Mouse (Mus musculus): ENCODE data around the gene Jade2. TPM values are rescaled to one million over a fixed set of nuclear protein-coding genes. Genes with fewer than 3 reads are reported as not detected.
A peak's percentile ranks its signal among the peaks of the same experiment; 100 is the strongest.

Jade2 gene
- 1.7 and 3.8 TPM in 2 replicates for total RNA-seq (2015; ENCODE audit: low replicate concordance)
- 2.4 and 2.6 TPM in 2 replicates for total RNA-seq (2017; ENCODE audit: low replicate concordance)

- ATAC-seq (replicated peaks; ENCODE audit: low FRiP score, poor library complexity, severe bottlenecking) = no peak
Observed at GRCm38 (mm10) chr11:51857081-51857671, at the start of gene Jade2. TSS of gene Jade2 (minus strand) at chr11:51857653.

- no peak for ATAC-seq (replicated peaks; ENCODE audit: low FRiP score, poor library complexity, severe bottlenecking)
Observed at GRCm38 (mm10) chr11:51904224-51904623, 46.8 kb upstream of the Jade2 start.

- no peak for ATAC-seq (replicated peaks; ENCODE audit: low FRiP score, poor library complexity, severe bottlenecking)
Observed at GRCm38 (mm10) chr11:51899691-51900090, 42.2 kb upstream of the Jade2 start.

DNA sequence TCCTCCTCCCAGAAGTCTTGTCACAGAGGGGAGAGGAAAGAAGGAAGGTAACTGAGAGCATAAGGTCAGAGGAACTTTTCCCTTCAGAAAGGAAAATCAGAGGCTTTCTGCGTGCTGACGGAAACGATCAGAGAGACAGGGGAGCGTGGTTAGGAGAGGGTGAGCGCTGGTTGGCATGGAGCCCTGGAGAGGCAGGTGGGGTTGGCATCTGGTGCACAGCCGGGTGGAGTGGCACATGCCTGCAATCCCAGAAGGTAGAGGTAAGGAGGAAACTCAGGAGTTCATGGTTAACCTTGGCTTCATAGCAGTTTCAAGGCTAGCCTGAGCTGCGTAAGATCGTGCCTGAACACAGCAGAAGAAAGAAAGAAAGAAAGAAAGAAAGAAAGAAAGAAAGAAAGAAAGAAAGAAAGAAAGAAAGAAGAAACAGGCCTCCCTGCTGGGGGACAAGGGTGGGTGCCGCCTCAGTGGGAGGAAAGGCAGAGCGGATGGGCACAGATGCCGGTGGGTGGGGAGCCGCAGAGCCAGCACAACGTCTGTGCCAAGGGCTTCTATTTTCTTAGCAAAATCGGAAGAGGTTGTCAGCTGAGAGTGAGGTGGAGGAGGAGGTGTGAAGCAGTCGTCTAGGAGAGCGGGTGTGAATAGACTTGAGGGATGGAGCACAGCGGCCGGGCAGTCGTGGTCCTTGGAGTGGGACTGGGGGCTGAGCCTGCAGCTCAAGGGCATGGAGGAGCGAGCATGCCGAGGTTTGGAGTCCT is 41.0 kb upstream of the Jade2 start:
- no peak for ATAC-seq (replicated peaks; ENCODE audit: low FRiP score, poor library complexity, severe bottlenecking)

DNA sequence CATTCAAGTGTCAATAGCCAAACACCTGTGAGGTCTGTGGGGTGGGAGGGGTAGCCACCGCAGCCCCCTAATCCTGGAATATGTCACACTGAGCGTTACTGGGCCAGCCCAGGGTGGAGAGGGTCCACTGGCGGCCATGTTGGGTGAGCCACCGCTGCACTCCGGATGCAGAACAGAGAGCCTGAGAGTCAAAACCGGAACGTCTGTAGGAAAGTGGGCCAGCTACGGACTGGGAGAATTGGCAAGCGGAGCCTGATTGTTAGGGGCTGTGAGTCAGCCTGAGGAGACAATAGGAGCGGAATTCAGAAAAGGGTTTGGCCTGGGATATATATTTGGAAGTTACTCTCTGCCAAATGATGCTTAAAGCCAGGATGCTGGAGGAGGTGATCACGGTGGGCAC is 39.9 kb upstream of the Jade2 start:
- no peak for ATAC-seq (replicated peaks; ENCODE audit: low FRiP score, poor library complexity, severe bottlenecking)

DNA sequence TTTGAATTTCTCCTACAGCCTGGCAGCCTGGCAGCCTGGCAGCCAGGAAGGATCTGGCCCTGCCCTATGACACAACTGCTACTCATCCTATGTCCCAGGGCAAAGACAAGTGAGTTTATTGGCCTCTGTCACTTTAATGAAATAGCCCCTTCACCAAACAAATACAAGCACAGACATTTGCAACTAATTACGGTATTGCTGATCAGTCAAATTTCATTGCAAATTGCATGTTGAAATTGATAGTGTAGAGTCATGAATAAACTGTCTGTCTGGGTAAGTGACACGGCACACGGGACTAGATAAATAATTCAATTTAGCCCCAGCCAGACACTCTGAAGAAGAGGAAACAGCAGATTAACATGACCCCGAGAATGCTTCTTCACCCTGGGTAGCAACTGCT is 38.6 kb upstream of the Jade2 start:
- no peak for ATAC-seq (replicated peaks; ENCODE audit: low FRiP score, poor library complexity, severe bottlenecking)

- no peak for ATAC-seq (replicated peaks; ENCODE audit: low FRiP score, poor library complexity, severe bottlenecking)
Observed at GRCm38 (mm10) chr11:51885681-51886080, 28.2 kb upstream of the Jade2 start.

DNA sequence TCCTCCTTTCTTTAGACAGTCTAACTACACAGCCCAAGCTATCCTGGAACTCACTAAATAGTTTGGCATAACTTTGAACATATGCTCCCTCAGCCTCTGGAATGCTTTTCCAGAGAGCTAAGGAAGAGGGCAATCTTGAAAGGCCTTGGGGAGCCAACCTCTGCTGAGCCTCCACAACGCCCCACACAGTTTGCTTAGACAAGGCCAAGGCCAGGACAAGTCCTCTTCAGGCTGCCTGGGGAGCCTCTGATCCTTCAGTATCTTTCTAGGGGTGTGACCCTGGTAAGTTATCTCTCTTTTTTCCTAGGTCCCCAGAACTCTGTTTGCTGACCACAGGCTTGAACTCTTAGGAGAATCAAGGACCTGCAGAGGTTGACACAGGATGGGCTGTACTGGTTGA is 26.6 kb upstream of the Jade2 start:
- ATAC-seq (replicated peaks; ENCODE audit: low FRiP score, poor library complexity, severe bottlenecking) = no peak

DNA sequence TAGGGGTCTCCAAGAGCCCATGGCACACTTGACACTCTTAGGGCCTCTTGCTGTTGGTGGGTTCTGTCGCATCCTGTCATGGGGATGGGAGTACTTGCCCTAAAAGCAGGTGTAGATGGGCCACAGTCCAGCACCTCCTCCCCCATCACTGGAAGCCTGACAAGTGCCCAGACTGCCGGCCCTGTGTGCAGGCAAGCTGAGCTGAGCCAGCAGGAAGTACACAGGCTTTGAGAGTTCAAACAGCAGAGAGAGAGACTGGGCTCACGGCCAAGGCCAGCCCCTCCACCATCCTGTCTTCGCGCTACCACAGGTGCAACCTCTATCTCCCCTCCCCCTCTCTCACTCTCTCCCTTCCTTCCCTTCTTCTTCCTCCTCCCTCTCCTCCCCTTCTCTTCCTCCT is 26.2 kb upstream of the Jade2 start:
- no peak for ATAC-seq (replicated peaks; ENCODE audit: low FRiP score, poor library complexity, severe bottlenecking)

DNA sequence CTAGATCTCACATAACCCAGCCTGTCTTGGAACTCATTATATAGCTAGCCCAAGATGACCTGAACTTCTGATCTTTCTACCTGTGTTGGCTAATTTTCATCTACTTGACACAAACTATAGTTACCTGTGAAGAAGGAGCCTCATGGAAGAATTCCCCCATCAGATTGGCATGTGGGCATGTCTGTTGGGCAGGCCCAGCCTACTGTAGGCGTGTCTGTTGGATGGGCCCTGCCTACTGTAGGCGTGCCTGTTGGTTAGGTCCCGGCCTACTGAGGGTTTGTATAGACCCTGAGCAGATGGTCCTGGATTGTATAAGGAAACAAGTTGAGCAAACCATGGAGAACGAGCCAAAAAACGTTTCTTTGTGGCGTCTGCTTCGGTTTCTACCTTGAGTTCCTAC is 24.3 kb upstream of the Jade2 start:
- no peak for ATAC-seq (replicated peaks; ENCODE audit: low FRiP score, poor library complexity, severe bottlenecking)

DNA sequence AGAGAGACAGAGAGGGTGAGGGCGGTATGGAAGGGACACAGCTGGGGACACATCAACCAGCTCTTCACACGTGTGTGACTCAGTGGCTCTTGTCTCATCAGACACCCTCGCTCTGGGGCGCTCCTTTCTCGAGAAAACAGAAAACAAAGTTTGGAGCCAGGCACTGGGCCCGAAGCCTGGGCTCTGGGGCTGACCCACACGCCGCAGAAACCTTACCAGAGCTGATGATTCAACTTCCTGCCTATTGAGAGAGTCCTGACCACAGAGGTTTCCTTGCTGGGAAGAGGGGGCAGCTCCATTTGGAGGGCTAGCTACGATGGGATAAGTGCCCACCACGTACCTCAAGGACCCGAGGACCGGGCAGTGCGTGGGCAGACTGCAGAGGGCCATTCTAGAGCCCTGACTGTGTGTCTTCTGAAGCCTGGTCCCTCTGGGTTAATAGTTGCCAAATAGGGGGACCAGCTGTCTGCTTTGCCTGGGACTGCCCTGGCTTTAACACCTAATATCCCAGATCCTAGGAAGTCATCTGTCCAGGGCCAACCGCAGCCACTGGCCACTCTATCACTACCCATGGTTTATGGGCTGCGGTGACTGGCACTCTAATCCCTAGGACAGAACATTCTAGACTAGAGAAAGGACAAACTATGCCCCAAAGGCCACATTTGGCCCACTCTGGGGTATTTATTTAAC is 23.7 kb upstream of the Jade2 start:
- no peak for ATAC-seq (replicated peaks; ENCODE audit: low FRiP score, poor library complexity, severe bottlenecking)

DNA sequence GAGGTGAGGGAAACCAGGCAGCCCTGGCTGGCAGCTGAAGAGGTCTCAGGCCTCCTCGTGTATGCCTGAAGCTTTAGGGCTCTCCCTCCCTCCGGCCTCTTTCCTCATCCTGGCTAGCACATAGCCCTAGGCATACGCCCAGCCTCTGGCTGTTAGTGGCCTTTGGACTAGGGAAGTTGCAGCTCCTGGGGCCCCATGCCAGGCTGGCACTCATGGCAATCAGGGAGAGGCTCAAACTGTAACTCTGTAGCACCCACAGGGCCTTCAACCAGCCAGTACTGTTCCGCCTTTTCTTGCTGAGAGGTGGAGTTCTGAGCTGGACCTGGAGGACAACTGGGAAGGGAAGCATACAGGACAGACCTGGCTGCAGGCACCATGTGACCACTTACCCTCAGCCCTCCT is 19.5 kb upstream of the Jade2 start:
- ATAC-seq (replicated peaks; ENCODE audit: low FRiP score, poor library complexity, severe bottlenecking) = no peak

- no peak for ATAC-seq (replicated peaks; ENCODE audit: low FRiP score, poor library complexity, severe bottlenecking)
Observed at GRCm38 (mm10) chr11:51875792-51876195, 18.3 kb upstream of the Jade2 start.

- no peak for ATAC-seq (replicated peaks; ENCODE audit: low FRiP score, poor library complexity, severe bottlenecking)
Observed at GRCm38 (mm10) chr11:51875086-51875485, 17.6 kb upstream of the Jade2 start.

- no peak for ATAC-seq (replicated peaks; ENCODE audit: low FRiP score, poor library complexity, severe bottlenecking)
Observed at GRCm38 (mm10) chr11:51874266-51875036, 17.0 kb upstream of the Jade2 start.

- ATAC-seq (replicated peaks; ENCODE audit: low FRiP score, poor library complexity, severe bottlenecking) = no peak
Observed at GRCm38 (mm10) chr11:51873141-51873540, 15.7 kb upstream of the Jade2 start.

GRCm38 (mm10) chr11:51867261-51867660 is 9.8 kb upstream of the Jade2 start:
- ATAC-seq (replicated peaks; ENCODE audit: low FRiP score, poor library complexity, severe bottlenecking) = no peak

DNA sequence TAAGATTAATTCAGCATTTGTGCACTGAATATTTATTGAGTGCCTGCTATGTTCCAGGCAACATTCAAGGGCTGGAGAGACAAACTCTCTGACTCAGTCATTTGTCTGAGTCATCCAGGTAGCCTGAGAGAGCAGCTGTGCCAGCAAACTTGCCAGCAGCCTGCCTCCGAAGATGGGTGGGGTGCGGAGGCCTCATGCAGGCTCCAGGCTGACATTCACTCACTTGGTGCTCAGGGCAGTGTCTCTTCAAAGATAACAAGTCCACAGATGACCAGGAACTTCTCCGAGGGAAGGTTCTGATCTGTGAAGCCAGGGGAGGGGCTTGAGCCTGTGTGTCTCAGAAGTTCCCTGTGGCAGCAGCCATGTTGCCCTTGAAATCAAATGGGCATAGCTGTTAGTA is 8.6 kb upstream of the Jade2 start:
- peak; percentile 45 for ATAC-seq (replicated peaks; ENCODE audit: low FRiP score, poor library complexity, severe bottlenecking)

GRCm38 (mm10) chr11:51860666-51861065 is 3.2 kb upstream of the Jade2 start:
- ATAC-seq (replicated peaks; ENCODE audit: low FRiP score, poor library complexity, severe bottlenecking) = no peak

- no peak for ATAC-seq (replicated peaks; ENCODE audit: low FRiP score, poor library complexity, severe bottlenecking)
Observed at GRCm38 (mm10) chr11:51859561-51859960, 2.1 kb upstream of the Jade2 start.
